Mouse (Mus musculus): Measurements from ENCODE around the gene Clybl.

Gene Clybl

GRCm38 (mm10) chr14:122181078-122181814, at the start of gene Clybl:
TSS of gene Clybl (plus strand) at chr14:122181704.
- peak; percentile 94 for DNase-seq (ENCODE audit: low read depth, low spot score)

- DNase-seq (ENCODE audit: low read depth, low spot score), result no peak
Observed at GRCm38 (mm10) chr14:122136368-122136928, 45.1 kb upstream of the Clybl start.

- no peak for DNase-seq (ENCODE audit: low read depth, low spot score)
Observed at GRCm38 (mm10) chr14:122137234-122137633, 44.3 kb upstream of the Clybl start.

DNA sequence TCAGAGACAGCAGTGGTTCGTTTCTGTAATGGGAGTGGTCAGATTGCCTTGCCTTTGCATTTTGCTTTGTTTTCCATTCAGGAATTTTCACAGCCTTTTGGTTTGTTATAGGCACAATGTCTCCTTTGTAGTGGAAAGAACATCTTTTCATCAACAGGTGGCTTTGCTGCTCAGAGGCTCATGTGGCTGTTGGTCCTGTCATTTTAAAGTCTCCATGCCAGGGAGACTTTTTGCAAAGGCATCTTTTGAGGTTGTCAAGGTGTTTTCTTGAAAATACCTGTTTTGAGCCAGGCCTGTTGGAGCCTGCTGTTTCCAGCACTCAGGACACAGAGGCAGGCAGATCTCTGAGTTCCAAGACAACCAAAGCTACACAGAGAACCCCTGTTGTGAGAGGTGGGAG, 41.4 kb upstream of the Clybl start:
- peak; percentile 38 for DNase-seq (ENCODE audit: low read depth, low spot score)

DNA sequence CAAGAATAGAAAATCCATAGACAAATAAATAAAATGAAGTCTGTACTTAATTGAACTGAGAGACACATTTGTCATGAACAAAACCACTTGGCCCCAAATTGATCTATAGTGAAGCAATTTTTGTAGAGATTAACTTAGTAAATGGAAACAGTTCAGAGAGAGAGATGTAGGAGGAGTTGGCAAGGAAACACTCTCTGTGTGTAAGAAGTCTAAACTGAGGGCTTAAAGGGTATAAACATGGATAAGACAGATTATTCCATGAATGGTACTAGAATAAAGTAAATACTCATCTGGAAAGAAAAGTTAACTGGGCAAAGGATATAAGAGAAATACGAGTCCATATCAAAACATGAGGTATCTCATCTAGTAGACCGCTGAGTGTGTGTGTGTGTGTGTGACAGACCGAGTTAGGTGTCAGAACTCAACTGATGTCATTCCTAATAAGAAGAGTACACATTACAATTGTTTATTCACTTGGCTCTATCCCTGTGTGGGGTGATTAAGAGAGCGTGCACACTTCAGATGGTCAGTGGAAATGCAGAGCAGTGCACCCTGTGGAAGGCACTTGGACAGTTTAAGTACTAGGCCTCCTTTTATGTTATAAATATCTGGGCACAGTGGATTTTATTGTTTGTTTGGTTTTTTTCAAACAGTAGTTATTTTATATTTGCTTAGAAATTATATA, 37.8 kb upstream of the Clybl start:
- DNase-seq (ENCODE audit: low read depth, low spot score), result no peak

GRCm38 (mm10) chr14:122145374-122145773, 36.1 kb upstream of the Clybl start:
- no peak for DNase-seq (ENCODE audit: low read depth, low spot score)

DNA sequence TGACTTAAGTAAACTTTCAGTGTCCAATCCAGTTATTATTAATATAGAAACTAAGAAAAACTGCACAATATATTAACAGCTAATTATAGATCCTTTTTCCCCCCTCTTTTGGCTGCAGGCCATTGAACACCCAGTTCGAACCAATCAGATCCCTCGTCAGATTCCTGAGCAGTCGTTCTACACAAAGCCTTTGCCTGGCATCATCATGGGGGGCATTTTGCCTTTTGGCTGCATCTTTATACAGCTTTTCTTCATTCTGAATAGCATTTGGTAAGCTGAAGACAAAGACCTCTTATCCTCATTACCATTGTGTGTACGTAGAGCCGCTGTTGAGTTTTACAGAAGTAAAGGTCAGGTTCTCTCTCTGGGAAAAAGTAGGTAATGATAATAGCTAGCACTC, 30.9 kb upstream of the Clybl start:
- DNase-seq (ENCODE audit: low read depth, low spot score), result no peak

GRCm38 (mm10) chr14:122157738-122158137, 23.8 kb upstream of the Clybl start:
- no peak for DNase-seq (ENCODE audit: low read depth, low spot score)

GRCm38 (mm10) chr14:122160916-122161315, 20.6 kb upstream of the Clybl start:
- no peak for DNase-seq (ENCODE audit: low read depth, low spot score)

DNA sequence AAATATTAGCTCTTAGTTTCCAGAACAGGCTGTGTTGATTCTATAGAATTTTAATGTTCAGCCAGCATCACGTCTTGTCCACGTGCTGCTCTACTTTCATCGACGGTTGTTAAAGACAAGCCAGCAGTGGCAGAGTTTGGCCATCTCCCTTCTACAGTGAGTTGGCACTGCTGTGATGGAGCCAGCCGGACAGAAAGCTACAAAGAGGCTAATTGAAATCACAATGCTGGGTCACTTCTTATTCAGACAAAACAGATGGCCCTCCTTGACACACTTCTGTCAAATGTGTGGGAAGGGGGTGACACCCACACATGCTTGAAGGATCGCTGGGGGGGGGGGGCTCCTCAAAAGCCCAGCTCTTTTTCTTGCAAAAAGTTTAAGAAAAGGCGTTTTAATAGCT, 12.6 kb upstream of the Clybl start:
- DNase-seq (ENCODE audit: low read depth, low spot score), result no peak

DNA sequence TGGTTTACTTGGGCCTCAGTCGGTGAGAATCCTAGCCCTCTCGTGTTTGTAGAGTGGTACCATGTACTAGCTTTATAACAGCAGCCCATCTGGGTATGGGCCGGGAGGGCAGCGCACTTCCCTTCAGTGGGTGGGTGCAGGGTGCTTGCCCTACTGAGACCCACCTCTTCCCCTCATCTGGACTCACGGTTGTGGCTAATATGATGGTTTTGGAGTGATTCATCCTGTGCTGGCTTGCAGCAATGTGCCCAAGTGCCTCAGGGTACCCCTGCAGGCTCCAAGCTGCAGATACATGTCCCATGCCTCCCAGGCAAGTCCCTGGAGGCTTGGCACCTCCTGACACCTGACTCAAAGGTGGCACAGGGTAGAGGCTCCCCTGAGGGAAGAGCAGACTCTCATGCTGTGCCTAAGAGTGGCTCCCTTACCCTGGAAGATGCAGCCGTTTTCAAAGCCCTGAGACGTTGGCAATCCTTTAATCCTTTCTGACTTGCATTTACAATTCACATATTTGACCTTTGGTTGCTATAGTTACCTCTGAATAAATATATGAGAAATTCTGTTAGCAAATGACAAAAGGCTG, 11.2 kb upstream of the Clybl start:
- no peak for DNase-seq (ENCODE audit: low read depth, low spot score)

GRCm38 (mm10) chr14:122171031-122171430, 10.5 kb upstream of the Clybl start:
- DNase-seq (ENCODE audit: low read depth, low spot score), result no peak

- DNase-seq (ENCODE audit: low read depth, low spot score), result no peak
Observed at GRCm38 (mm10) chr14:122176263-122176798, 5.2 kb upstream of the Clybl start.

- no peak for DNase-seq (ENCODE audit: low read depth, low spot score)
Observed at GRCm38 (mm10) chr14:122179262-122179661, 2.2 kb upstream of the Clybl start.

- no peak for DNase-seq (ENCODE audit: low read depth, low spot score)
Observed at GRCm38 (mm10) chr14:122181815-122182157, 282 bp downstream of the Clybl start.

DNA sequence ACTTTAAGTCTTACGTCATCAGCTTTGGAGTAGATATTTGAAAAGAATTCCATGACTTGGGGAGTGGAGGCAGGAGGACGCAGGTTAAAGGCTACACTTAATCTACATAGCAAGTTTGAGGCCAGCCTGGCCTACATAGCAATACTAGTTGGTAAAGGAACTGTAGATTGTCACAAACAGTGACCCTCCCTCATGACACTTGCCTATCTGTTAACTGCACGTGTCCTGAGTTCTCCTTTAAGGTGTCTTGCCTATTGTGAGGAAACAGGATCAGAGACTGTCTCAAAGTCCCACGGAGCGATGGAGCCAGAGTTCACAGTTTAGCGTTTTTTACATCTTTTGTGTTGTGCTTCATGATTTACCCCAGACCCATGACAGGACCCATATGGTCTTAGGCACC, 716 bp downstream of the Clybl start:
- no peak for DNase-seq (ENCODE audit: low read depth, low spot score)

DNA sequence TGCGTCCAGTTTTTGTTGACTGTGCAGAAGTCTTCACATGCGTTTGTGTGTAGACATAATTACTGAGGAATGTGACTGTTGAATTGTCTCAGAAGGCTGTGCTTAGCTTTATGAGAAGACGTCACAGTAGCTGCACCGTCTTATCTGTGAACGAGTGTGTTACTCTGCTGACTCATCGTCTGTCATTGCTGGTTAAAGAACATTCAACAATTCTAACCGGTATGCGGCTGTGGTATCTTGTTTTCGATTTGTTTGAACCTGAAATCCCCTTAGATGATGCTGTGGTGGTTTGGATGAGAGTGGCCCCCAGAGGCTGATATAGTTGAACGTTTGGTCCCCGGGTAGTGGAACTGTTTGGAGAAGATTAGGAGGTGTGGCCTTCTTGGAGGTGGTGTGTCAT, 2.5 kb downstream of the Clybl start:
- no peak for DNase-seq (ENCODE audit: low read depth, low spot score)

DNA sequence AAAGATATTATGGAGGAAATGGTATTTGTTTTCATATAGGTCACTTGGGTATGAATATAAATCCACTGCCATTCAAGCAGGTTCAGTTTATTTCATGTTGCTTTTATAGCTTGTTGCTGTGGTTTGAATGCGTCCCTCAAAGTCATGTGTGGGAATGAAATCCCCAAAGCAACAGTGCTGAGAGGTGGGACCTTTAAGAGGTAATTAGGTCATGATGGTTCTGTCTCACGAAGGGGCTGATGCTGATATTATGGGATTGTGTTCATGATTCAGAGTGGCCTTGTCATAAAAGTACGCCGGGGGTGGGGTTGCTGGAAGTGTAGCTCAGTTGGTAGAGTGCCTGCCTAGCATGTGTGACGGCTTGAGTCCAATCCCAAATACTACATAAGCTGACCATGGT, 6.7 kb downstream of the Clybl start:
- no peak for DNase-seq (ENCODE audit: low read depth, low spot score)

DNA sequence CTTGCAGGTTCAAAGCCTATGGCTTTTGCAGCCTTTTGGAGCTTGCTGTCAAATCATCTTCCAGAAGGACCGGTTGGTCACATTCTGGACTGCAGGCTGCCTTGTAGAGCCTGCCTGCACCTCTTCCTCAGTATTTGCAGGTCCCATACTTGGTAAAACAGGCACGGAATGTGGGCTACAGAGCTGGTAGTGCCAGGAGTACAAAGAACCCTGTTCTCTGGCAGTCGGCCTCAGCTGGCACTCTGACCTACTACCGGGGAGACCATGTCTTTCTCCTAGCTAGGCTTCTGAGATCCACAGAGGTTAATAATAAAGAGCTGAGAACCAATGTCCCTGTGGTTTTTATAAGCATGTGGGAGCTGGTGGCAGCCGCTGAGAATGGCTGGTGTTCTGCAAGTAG, 8.4 kb downstream of the Clybl start:
- DNase-seq (ENCODE audit: low read depth, low spot score), result no peak

GRCm38 (mm10) chr14:122190527-122190926, 9.0 kb downstream of the Clybl start:
- DNase-seq (ENCODE audit: low read depth, low spot score), result no peak

DNA sequence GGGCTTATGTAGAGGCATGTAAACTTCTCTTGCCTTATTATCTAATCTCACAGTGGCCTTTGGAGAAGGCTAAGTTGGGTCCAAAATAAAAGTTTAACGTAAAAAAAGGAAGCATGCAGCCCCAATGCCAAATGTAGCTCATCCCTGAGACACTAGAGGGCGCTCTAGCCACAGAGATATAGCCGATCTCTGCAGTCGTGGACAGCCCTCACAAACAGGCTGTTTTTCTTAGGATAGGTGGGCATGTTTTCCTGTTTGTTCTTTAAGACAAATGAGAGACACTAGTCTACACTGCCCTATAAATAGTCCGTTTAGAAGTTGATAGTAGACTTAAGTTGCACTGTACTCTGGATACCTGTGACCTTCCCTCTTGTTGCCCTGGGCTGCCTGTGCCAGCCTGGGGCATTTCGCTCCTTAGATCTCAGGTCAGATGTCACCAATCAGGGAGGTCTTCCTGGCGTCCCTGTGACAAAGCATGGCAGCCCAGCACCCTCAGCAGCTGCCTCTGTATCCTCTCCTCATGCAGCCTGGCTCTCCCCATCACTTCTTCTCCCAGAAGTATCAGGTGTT, 9.5 kb downstream of the Clybl start:
- peak; percentile 75 for DNase-seq (ENCODE audit: low read depth, low spot score)

DNA sequence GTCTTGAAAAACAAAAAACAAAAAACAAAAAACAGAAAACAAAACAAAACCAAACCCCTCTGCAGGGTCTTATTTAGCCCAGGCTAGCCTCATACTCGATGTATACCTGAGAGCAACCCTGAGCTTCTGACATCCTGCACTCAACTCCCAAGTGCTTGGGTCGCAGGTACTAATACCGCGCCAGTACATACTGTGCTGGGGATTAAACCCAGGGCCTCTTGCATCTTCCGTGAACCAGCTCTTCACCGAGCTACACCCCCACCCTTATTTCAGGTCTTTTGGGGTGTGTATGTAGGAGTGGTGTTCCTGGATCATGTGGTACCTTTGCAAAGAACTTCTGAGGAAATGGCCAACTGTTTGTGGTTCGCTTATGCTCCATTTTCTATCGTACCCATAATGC, 13.1 kb downstream of the Clybl start:
- DNase-seq (ENCODE audit: low read depth, low spot score), result no peak

All from ES-CJ7 (cell line).